Mouse (Mus musculus) regulatory T cell (primary cell): ENCODE results near the gene Prkg1.
"Not testable (repeated sequence)": the region's sequence is repeated elsewhere in the genome, so short reads cannot be mapped to it uniquely, and the experiment has no call there.

Experiments used
- in situ Hi-C: fragments of 300-600 bp; cut with MboI, MseI; formaldehyde crosslinking; loops from one replicate; pipeline ENCODE4 v1.15.1; 2025; ENCODE audit warnings: high pct_unique_total_duplicates

Gene Prkg1

DNA sequence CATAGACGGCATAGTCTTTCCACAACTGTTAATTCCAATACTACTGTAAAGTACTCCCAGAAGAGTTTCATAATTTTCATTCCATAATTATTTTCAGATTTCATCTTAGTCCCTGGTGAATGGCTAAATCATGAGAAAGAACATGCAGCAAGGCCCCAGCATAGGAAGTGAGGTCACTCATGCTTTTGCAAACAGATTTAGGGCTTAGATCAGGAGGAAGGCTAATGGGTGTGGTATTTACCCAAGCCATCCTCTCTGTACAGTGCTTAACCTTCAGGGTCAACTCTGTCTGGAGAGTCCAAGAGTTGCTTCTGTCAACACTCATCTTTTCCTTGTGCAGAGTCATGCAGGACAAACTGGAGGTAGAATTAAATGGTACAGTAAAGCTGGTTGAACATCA, 331.4 kb downstream of the Prkg1 start:
- in situ Hi-C loops: no loop called here

DNA sequence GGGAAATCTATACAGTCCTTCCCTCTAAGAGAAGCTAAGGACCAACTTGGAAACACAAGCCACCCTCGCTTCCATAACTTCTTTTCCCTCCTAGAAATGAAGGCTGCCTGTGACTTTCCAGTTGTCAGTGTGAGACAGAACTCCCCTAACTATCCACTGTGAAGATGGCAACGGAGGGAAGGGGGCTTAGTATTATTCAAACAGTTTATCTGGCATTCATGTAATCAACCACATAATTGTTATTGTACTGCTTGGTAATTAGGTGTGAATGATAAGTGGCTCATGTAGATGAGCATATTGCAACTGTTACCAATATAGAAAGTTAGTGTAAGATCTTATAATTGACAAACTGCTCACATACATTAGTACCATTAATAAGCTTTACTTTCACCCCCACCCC, 333.4 kb downstream of the Prkg1 start:
- in situ Hi-C loops: no loop called here

DNA sequence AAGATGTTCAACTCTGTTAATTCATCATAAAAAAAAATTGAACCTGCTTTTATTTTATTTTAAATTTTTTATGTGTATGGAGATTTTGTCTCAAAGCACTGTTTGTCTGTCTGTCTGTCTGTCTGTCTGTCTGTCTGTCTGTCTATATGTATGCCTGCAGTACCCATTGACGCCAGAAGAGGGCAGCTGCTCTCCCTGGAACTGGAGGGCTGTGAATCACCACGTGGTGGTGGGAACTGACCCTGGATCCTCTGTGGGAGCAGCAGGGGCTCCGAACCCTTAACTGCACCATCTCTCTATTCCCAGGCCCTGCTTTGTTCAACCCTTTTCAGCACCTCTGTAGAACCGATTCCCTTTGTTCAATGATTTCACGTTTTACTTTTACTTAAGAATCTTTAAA, 338.7 kb downstream of the Prkg1 start:
- in situ Hi-C loops: no loop called here

DNA sequence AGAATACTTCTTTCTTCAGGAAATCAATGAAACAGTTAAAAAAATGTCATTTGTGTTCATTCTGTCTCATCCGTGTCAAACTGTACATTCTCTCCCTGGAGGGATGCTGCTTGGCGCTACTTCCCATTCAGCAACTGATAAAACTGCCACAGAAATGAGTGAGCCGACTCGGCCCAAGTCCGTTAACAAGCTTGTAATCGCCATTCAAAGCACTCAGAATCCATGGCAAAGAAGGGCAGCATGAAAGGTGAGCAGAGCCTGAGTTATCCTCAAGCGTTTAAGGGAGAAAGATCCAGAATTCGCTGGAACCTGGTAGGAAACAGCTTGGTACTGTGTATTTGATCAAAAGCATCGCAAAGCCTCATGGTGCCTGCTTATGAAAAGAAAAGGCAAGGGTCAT, 339.6 kb downstream of the Prkg1 start:
- in situ Hi-C loops: no loop called here

DNA sequence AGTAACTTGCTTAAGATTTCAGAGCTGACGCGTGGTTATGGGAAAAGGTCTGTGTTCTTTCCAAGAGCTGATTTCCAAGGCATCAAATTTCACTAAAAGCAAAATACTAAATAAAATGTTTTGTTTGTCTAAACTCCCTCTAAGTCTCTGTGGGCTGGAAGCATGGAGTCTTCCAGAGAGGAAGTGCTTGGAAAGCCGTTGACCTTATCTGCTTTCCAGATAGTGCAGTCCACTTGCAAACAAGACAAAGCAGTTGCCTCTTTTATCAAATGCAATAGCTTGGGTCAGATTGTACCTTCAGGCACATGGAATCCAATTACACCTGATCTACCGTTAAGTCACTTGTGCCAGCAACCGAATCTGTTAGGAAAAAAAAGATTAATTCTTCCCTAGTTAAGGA, 340.5 kb downstream of the Prkg1 start:
- in situ Hi-C loops: no loop called here

DNA sequence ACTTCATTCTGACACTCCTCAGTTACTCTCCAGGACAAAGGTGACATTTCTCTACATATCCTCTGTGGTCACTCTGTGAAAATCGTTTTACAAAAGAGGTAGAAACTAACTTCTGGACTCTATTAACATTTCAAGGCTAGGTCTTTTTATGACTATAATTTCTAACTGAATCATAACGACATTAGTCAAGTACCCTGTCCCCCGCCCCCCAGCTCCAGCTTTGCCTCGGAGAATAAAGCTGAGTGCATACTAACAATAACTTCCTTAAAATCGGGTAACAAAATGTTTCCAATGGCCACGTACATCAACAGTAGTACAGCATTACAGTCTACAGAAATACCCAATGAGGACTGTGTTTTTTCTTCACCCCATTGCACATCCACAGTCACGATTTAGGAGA, 351.3 kb downstream of the Prkg1 start:
- in situ Hi-C loops: no loop called here

DNA sequence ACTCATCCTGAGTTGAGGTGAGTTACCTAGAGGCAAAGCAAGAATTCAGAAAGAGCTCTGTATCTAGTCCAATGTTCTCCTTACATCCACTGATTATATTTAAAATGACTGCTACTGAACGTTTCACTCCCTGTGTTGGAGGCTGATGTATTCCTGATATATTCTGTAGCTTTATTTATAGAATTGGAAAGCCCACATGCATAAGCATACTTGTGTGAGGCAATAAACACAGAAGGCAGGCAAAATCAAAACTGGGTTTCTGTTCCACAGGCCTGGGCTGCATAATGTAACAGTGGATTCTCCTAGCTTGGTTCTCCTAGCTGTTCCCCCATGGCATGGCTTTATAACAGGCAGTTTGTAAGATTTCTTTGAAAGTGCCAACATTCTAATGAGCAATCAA, 368.7 kb downstream of the Prkg1 start:
- in situ Hi-C loops: loop anchor here (25.0 kb wide), 1 partner anchor 1241 kb away; no protein-coding TSS in a partner anchor

DNA sequence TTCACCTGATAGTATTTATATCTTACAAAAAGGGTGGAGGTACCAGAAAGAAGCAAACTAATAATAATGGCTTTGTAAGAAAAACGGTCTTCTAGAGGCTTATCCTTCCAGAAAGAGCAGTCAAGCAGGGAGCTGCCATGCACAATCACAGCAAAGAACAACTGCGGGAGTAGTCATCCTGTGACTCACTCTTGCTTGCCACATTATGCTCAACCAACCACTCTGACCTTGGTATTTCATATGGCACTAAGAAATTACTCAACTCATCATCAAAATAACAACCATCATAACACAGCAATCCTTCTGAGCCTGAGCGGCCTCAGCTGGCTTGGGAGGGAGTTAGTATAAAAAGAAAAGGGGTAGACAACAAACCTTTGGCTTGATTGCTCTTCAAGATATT, 379.5 kb downstream of the Prkg1 start:
- in situ Hi-C loops: loop anchor here (25.0 kb wide), 1 partner anchor 1252 kb away; no protein-coding TSS in a partner anchor

DNA sequence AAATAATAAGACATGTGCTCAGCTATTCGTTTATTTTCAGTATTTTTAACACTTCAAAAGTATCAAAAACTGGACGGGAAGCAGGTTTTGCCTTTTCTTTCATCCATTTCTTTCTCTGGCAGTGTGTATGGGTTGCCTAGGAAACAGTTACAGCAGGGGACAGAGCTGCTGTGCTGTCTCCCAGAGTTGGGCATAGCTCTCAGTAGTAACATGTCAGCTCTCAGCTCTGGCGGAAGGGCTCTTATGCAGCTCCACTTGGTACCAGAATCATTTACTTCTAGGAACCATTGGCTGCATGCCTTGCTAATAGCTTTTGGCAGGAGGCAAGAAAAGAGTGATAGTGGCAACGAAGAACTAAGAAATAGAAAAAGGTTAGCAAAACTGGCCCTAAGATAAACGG, 381.0 kb downstream of the Prkg1 start:
- in situ Hi-C loops: loop anchor here (25.0 kb wide), 1 partner anchor 1253 kb away; no protein-coding TSS in a partner anchor

DNA sequence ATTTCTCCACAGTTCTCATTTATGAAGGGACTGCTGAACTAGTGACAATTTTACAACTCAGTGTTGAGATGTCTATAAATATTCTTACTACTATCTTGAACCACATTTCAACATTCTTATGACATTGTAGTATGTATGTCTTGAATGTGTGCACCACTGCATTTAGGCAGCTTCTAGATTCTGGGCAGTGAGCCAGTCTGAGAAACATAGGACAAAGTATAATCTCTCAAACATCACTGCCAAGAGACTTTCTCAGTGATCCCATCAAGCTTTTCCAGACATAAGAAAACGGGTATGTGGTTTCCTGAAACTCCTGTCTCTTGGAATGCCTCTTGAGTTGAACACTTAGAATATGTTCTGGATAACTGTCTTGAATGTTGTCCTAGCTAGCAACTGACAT, 394.7 kb downstream of the Prkg1 start:
- in situ Hi-C loops: no loop called here

DNA sequence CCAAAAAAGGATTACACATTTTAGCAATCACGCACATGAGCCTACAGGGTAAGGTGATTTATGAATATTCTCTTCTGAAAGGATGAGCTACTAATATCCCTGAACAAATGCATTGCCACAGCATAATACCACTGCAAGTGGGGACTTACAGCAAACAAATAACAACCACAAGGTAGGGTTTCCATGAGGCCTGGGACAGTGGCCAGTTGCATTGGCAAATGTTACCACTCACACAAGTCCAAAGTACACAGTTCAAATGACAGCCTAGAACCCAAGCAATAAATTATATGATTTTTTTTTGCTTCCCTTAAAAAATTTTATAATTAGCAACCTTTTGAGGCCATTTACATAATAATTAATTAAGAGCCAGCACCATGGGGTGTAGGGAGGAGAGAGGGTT, 395.7 kb downstream of the Prkg1 start:
- in situ Hi-C loops: no loop called here

DNA sequence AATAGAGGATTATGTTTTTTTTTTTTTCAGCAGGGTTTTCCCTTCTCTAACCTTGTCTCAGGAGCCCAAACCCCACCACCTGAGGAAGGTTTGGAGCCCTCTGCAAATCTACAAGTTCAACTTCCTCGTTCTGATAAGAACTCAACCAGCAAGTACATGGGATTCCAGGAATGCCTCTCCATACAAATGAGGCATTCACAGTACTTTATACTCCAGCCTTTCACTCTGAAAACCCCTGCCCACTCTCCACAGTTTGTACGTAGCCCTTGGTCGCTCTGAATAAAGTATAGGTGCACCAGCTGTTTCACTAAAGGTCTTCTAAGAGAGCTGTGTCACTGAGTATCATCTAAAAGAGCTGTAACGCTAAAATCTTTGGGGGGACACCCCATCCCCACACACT, 402.8 kb downstream of the Prkg1 start:
- in situ Hi-C loops: no loop called here

DNA sequence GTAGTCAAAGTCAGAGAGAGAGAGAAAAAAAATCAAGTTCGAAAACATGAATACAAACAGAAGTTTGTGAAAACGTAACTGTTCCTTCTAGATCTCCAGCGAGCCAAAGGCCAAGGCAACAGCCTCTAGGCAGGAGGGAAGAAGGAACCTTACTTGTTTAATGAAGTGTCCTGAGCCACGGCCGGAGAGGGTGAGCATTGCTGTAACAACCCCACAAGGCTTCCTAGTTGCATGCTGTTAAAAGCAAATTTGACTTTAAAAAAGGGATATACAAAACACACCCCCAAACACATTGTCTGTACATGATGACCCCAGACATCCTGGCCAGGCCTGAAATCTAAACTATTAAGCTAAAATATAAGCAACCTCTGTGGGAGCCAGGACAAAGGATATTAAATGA, 403.3 kb downstream of the Prkg1 start:
- in situ Hi-C loops: no loop called here

DNA sequence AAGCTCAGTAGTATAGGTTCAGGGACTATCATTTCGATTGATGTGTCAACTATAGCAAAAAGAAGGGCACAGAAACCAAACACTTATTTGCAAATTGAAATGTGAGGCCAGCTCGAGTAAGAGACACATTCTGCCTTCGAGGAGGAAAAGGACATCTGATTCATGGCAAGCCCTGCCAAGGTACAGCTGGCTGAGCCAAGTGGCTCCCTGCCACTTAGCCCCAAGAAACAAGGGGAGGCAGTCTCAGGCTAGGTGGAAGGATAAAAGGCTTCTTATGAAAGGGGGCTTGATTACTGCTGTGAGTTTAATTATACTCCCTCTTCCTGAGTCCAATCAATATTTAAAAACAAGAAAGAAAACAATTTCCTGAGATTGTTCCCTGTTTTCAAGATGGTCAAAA, 403.7 kb downstream of the Prkg1 start:
- in situ Hi-C loops: no loop called here

DNA sequence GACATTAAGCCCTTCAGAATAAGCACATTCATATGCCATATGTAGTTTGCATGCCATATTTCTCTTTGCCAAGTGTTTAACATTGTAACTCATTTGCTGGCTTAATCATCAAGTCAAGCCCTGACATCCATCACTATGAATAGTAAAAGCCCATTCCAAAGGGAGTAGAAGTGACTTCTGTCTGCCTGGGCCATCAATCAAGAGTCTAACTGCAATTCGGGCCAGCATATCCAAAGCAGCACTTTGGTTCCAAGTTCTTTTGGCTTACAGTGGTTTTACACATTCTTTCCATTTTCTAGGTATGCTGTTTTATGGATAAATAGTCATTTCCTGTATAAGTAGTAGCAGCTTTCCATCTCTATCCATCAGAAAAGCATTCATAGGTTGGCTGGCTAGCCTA, 409.9 kb downstream of the Prkg1 start:
- in situ Hi-C loops: no loop called here

DNA sequence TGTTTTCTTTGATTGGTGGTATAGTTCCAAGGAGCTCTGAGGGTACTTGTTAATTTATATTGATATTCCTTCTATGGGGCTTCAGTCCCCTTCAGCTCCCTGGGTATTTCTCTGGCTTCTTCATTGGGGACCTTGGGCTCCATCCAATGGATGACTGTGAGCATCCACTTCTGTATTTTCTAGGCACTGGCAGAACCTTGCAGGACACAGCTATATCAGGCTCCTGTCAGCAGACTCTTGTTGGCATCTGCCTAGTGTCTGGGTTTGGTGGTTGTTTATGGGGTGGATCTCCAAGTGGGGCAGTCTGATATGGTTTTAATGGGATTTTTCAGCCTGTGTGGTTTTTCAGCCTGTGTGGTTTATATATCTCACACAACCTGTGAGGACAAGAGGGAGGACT, 412.0 kb downstream of the Prkg1 start:
- in situ Hi-C loops: not testable (repeated sequence)

DNA sequence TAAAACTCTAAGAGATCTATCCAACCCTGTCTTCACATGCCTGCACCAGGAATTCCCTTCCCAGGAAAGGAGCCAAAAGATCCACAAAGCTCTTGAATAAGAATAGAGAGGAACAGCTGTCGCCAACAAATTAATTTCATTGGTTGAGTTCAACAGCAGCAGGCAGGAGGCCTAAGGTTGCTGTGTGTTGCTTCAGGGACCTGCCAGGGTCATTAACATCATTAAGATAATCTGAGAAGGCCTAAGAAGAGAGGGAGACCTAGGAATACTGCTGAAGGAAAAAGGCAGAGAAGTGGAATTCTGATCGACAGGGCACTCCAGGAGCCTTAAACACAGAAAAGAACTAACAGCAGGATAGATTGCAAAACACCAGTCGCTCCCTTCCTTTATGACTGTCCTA, 413.0 kb downstream of the Prkg1 start:
- in situ Hi-C loops: no loop called here

DNA sequence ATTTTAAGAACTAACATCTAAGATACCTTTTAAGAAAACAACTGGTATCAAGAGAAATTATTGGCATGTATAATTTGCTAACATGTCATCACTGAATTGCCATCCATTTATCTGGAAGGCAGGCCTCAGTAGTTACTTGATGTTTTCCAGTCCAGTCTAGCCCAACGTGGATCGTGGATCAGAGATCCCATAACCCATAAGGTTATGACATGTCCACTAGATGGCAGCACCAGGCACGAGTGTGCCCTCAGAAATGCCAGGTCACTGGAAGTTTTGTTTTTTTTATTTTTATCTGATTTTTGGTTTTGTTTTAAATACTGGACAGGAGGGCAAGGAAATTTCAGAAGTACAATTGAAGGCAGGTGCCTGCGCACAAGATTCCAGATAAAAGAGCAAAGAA, 422.7 kb downstream of the Prkg1 start:
- in situ Hi-C loops: no loop called here

DNA sequence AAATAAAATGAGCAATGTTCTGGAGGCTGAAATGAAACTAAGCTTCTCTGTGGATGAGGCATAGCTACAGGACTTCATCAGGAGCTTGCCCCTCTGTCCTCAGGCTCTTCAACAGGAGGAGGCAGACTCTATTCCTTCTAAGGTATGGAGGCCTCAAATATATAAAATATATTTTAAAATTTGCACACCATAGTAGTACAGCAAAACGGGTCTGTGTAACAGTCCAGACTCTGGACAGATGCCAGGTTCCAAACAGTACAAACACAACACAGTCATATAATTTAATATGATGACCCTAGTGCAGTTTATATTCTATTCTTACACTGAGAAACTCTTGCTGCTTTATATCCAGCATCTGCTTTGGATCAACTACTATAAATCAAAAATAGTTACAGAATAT, 423.9 kb downstream of the Prkg1 start:
- in situ Hi-C loops: no loop called here

DNA sequence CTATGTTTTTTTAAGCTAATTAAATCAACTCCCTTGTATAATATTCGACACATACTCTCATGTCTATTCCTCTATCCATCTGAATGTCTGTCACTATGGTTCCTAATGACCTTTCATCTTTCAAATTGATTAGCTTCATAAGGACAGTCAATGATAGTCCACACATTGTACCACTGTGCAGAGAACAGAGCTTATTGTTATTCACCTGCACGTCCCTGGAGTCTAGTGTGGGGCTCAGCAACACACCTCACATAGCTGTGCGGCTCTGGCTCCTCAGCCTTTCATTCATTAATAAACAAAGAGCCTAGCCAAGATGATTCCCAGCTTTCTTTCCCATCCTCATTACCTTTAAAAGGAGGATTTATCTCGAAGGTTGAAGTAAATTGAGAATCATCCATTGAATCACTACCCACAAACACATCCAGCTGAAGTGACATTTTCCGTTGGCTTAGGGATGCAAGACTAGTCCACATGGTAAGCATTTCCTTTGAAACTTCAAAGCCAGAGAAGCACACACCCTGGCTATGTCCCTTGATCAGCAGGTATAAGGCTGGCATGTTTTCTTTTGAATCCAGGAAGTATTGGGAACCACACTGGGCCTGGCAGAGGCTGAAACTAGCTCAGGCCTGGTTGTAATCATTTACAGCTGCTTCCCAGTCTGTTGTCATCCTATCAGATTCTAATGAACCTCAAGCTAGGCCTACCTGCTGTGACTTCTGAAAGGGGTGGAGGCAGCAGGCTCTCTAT, 426.3 kb downstream of the Prkg1 start:
- in situ Hi-C loops: no loop called here

DNA sequence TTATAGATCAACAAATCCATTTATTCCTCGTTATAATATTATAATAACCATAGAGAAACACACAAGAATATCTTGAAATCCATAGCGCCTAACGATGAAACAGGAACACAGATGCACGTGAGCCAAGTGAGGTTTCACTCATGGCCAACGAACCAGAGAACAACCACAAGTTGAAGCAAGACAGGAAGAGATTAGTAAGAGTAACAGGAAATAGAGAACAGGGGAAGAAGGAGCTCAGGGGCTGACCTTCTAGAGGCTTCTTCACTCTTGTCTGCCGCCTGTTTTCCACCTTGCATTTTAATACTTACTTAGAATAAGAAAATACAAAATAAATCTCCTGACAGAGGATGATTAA, 427.0 kb downstream of the Prkg1 start:
- in situ Hi-C loops: no loop called here

DNA sequence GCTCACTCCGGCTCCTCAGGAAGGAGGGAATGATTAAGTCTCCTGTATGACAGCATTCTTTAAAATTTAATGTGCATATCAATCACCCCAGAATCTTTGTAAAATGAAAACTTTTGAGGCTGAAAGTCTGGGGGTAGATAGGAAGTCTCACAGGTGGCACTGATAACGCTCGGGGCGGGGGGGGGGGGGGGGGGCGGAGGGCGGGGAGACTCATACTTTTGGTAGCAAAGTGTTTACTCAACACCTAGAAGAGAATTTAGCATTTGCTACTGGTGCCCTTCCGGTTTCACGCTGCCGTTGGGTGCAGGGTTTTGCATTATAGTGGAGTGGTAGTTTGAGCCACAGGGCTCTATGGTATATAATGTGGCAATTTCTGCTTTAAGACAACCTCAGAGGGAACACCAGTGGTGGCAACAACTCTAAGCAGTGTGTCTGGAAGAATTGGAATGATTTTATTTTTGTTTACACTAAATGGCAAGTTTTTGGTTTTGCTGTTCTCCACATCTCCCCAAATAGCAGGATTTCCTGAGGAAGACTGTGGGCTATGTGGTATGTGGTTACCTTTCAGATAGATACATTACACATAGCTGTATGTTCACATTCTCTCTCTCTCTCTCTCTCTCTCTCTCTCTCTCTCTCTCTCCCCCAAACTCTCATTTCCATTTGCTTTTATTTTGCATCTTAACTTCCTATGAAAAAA, 427.5 kb downstream of the Prkg1 start:
- in situ Hi-C loops: no loop called here

DNA sequence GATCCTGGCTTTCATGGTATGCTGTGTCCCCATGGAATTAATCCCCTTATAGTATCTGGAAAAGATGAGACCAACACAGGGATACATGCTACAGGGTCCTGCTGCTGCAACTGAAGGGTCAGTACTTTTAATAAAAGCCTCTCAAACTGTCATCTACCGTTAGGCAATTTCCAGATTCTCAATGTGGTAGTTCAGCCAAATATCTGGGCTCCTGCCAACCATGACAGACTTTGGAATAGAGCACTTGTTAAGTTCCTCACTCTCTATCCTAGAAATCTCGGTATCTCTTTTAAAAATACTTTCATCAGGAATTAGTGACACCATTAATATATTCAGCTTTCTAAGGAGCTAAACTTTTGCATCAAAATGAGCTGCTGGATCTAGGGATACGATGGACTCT, 428.5 kb downstream of the Prkg1 start:
- in situ Hi-C loops: no loop called here

DNA sequence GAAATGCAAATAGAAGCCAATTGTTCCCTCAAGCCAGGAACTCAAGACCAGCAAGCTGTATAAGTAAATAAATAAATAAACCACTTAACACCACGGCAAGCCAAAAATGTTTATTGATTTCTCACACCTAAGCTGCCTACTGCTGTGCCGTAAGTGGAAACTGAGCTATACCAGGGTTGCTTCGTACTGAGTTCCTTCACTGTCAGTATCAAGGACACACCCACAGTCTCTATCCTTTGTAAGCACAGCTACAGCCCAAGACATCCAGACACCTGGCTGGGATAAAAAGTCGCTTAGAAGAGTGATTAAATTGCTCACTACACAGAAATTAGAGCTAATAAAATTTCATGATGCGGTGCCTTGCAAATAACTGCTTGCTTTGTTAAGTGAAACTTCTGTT, 434.9 kb downstream of the Prkg1 start:
- in situ Hi-C loops: no loop called here
